Mouse (Mus musculus) hindlimb bud, embryonic 11.5 days (tissue): ENCODE results near the gene Eftud2.

ENCODE experiments used
- DNase-seq: peaks from one replicate; pipeline ENCODE4 v3.0.0-alpha.2; 2012; ENCODE audit warnings: low read depth, low spot score; ENCODE audit errors: extremely low spot score

The Eftud2 gene

DNA sequence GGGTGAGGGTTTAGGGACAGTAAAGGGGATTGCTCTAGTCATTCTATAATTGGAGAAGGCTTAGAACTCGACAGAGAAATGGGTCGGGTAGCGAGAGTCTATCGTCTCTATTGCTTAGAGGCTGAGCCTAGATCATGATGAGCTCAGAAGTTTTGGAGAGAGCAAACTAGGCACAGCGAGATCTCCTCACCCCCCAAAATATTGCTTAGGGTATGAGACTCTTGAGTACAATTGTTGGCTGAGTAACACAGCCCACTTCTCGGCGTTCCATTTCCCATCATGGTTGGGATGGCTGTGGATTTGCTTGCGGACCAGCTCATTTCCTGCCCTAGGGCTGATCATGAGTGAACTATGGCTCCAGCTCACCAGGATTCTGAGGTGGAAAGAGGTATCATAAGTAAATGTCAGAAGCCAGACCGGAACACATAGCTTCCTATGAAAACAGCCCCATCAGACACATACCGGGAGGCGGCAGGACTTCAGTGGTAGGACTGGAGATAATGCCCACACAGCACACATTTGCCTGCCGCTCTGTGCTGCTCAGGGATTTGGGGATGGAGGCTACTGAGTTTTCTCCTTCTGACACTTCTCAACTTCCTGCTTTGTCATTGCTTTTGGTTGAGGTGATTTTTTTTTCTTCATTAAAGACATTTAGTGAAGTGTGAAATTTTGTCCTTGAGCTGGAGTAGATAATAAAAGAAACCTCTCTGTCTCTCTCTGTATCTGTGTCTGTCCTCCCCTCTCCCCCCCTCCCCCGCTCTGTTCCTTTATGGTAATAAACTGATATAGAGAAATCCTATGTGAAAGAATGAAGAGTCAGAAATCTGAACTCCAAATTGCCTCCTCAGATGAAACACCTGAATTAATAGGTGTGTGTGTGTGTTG, 771 bp upstream of the Eftud2 start:
- no peak for DNase-seq

DNA sequence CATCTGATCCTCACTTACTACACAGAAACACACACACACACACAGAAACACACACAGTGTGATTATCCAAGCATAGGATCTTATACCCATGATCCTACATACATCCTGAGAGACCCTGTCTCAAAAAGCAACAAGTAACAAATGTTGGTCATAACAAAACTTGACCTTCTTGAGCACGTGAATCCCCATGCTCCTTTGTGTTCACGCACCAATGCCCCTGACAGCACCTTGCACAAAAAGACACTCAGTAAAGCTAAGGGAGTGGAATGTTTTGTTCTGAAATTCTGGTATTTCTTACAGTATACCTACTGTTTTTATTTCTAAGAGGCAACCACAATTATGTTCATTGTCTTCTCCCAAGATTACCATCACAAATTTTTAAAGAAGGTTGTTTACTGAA, 1.2 kb downstream of the Eftud2 start:
- DNase-seq, result no peak

DNA sequence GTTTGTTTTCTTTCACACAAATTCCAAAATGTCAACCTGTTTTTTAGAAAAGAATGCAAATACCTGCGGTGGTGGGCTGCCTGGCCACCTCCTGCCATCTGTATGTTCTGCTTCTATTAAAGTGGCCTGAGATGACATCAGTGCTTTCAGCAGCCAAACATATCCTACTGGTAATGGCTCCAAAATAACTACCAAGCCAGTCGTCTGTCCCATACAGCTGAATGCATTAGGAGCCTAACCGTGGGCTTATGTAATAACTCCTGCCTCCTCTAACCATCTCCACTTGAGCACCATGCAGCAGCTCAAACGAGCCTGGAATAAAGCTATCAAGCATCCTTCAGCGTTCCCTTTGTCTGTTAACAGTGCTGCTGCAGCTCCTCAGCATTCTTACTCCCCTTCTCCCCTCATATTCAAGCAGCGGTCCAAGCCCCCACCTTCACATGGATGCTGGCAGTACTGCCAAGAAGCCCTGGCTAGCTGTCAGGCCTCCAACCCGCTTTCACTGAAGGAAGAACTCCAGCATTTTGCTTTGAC, 5.9 kb downstream of the Eftud2 start:
- no peak for DNase-seq

DNA sequence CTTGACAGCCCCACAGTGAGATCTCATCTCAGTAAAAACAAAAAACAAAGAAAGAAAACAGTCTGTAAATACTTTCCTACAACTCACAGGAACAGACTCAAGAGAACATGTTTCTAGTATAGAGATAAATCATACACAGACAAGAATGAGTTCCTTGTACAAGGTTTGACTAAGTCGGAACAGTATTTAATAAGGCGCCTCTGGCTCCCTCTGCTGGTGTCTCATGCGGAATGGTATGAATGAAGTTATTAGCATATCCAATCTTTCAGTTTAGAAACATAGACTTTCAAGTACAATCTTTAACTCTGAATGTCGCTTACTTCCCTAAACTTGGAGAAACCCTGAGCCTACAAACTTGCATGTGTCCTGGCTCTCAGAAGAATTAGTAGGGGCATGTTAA, 16.5 kb downstream of the Eftud2 start:
- DNase-seq, result peak; percentile 41

DNA sequence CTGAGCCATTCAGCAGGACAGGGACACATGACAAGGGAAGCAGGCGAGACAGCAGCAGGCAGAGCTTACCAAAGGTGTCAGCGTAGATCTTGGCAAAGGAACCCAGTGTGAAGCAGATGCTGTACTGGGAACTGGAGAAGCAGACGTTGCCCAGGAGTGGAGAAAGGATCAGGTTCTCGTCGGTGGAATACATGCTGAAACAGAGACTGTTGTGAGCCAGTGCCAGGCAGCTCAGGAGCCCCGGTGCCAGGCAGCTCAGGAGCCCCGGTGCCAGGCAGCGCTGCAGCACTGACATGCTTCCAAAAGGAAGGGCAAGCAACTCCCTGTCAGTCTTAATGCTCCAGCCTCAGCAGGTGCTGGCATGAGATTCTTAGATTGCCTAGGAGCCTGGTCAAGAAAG, 20.9 kb downstream of the Eftud2 start:
- no peak for DNase-seq

DNA sequence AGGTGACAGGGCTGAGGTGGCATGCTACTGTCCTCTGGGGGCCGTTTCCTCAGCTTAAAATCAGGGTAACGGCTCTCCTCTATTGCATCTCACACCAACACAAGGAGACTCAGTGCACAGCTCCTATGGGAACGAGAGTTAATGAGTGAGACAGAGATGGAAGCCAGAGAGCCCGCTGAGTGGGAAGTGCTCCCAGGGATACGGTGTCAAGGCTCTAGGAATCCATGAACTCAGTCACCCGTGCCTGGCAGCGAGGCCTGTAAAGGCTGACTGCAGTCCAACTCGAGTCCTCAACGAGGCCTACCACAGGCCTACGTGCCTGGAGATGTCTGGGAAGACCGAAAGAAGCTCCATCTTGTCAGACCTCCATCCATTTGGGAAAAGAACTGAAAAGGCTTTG, 21.8 kb downstream of the Eftud2 start:
- no peak for DNase-seq

DNA sequence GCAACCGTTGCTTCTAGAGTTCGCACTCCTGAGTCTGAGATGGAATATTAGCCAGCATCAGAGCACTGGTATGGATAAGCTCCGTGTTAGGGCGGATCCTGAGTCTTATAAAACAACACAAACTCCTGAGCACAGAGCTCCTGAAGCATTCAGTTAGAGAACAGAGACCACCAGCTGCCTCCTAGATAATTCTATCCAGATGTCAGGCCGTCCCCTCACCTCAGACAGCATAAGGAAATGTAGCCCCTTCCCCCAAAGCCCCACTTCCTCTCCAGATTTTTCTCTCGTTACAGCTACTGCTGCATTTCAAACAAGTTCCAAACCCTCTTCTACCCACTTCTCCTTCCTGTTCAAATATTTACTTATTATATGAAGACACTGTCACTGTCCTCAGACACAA, 24.8 kb downstream of the Eftud2 start:
- DNase-seq, result peak; percentile 28

DNA sequence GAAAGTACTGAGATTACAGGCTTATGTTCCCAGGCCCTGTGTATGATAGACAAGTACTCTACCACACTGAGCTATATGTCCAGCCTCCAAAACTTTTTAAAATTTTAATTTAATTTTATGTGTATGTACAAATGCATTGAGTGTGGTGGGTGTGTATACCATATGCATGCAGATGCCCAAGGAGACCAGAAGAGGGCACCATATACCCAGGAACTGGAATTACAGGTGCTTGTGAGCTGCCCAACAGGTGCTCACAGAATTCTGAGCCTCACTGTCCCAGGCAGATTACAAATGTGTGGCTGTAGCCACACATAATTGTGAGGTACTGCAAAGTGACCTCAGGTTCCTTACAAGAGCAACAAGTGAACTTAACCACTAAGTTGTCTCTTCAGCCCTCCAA, 27.0 kb downstream of the Eftud2 start:
- DNase-seq, result no peak

DNA sequence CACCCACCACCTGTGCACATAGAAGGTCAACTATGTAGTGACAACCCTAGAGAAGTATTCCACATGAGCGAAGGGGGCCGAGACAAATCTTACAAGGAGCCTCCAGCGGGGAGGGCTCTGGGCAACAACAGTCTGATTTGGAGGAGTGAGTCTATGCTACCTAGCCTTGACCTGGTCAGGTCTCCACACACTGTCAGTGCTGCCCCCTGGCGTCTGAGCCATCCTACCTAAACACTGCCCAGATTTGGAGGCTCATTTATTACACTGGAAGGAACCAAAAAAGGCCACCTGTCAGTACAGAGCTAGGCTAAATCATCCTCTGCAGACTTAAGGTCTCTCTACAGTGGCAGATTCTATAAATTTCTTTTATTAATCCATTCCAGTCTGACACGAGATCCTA, 28.9 kb downstream of the Eftud2 start:
- no peak for DNase-seq

DNA sequence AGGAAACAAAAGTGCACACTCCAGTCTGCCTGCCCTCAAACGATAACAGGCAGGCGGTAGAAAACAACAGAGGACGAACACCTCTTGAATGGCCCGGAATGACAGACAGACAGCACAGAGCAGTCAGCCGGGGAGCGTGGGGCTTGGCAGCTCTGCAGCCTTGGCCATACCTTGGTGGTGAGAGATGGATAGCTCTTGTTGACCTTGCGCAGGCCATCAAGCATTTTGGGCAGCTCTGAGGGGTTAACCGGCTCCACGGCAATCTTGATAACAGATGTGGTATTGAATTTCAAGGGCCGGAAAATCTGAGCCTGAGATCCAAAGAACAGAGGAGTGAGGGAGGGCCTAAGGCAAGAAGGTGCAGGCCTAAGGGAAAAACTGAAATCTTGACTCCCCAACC, 34.9 kb downstream of the Eftud2 start:
- no peak for DNase-seq

DNA sequence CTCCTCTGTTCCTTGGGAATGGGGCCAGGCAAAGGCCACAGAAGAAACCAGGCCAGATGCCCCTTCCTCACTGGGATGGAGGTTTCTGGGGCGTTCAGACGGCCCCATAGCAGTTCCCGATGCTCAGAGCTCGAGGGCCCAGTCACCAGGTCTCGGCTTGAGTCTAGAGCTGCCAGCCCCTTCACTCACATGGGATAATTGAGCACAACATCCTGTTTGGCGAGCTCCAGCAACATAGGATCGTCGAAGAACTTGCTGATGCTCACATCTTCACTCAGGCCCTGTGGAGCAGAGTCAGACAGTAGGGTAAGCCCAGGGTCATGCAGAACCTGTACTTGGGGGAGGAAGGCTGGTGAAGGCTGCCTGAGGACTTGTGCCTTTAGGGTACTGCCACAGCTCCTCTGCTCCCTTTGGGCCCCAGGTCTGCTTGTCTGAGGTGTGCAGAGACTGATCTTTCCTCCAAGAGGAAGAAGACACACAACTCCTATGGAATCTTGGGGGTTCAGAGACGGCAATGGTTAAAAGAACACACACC, 42.1 kb downstream of the Eftud2 start:
- no peak for DNase-seq

DNA sequence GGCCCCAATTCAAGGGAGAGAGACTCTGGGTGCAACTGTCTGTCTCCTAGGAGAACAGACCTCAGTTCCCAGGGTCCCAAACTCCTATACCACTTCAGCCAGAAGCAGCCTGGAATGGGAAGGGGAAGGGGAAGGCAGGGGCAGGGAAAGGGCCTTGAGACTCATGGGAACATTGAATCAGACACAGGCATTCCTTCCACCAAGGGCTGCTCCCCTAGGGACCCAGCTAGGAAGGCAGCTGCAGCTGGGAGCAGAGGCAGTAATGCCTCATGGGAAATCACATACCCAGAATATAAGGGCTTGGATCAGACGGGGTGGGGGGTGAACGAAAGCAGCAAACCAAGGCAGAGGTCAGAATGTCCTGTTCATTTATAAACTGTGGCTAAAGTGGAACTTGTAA, 42.7 kb downstream of the Eftud2 start:
- DNase-seq, result no peak

DNA sequence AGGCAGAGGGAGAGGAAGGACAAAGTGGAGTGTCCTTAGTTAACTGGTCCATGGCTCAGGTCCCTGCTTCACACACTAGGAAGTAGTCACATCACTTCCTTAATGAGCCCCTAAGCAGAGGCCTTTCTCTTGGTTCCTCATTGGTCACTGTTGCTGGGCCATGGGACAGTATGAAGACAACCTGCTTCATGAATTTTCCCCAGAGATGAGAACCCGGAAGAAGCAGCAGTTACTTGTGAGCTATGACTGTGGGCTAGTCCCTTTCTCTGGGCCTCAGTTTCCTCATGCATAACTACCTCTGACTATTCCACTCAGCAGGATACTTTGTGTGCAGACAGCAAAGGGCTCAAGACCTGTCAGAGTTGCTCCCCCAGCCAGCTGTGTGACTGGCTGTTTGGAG, 43.4 kb downstream of the Eftud2 start:
- DNase-seq, result no peak

DNA sequence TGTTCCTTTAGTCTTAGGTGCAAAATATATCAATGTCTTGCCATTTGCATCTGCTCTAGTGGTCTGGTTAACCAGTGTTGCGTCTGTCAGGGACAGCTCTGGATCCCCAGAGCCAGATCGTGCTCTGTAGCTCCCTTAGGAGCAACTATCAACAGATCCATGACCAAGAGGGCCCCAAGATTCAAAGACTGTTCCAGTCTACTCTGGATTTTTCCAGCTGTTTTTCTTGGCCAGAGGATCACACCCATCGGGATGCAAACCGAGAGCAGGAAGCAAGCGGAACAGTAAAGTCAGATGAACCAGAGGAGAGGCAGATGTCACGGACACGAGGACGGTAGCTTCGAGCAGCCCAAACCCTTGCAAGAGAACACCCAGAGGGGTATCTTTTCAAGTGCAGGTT, 44.6 kb downstream of the Eftud2 start:
- no peak for DNase-seq

DNA sequence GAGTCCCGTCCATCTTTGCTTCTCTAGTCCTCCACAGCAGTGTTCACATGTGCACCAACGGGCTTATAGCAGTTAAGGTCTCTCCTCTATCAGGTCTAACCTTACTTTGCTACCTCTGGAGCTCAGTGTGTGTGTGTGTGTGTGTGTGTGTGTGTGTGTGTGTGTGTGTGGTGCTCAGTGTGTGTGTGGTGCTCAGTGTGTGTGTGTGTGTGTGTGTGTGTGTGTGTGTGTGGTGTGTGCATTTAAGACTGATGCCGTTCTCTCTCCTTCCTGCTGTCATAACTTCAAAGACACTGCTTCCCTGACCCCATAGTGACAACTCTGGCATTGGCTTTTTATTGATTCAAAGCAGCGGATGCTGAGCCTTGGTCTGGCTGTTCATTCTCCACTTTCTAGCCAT, 45.2 kb downstream of the Eftud2 start, which contains the start of gene Higd1b:
Gene Higd1b, plus strand, starts transcription at position 301 of the 400 bp plus-strand sequence.
- DNase-seq, result no peak

DNA sequence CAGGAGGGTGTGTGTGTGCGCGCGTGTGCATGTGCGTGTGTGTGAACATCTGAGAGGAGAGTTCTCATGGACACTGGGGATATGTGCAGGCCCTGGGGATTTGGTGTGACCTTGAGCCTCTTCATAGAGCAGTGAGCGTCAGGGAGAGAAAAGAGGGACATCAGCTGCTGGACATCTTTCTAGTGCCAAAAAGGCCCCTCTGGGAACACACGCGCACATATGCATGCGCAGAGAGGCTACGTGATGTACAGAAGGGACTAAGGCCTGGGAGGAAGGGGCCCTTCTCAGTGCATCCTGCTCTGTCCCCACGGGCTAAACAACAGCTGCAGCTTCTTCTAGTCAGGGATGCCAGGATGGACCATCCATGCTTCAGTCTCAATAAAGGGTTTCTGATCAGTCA, 46.6 kb downstream of the Eftud2 start:
- no peak for DNase-seq

DNA sequence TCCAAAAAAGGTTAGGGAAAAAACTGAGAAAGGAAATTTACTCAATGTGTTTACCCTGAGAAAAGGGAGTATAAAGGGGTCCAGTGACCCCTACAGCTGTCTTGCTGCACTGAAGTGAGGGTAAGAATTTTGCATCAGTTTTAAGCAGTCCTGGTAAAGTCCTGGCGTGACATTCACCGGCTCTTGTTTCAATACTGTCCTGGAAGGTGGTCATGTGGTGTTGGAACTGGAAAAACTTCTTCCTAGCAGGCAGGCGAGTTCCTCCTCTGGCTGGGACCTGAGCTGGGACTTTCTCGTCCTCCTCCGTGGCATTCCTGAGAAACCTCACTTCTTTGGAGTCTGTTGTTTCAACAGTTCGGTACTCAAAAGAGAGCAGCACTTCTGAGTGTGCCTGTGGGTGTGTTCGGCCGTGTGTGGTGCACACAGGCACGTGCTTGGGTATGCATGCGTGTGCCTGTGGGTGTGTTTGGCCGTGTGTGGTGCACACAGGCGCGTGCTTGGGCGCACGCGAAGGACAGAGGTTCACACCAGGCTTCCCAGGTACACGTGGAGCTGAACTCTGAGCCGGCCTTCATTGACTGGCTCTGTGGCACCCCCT, 48.0 kb downstream of the Eftud2 start:
- no peak for DNase-seq

DNA sequence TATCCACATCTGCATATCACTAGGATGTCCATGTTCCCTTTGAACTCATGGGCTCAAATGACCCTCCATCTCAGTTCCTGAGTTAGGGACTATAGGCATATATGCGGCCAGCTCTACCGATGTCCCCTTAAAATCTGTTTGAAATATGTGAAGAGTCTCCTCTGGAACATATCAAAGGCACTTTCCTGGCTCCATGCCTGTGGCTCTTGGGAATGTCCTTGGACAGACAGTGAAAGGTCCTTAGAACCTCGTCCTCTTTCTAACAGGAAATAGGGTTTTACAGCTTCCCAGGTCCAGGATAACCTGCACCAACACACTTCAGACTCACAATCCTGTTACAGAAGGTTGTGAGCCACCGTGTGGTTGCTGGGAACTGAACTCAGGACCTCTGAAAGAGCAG, 50.5 kb downstream of the Eftud2 start:
- DNase-seq, result no peak

DNA sequence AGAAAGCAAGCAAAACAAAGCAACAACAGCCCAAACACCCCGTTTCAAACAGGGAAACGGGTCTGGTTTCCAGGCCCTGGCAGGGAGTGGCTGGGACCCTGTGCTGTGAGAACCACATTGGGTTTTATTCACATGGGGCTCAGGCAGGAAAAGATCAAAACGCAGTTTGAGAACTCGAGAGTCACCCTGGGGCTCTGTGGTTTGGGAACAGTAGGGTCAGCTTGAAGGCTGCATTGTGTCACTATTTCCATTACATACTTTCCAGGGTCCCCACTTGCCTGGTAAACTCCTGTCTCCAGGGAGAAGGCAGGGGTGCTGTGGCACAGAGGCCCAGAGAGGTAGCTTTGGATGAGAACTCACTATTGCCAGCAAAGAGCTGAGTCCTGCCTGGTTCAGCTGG, 53.7 kb downstream of the Eftud2 start:
- DNase-seq, result no peak

DNA sequence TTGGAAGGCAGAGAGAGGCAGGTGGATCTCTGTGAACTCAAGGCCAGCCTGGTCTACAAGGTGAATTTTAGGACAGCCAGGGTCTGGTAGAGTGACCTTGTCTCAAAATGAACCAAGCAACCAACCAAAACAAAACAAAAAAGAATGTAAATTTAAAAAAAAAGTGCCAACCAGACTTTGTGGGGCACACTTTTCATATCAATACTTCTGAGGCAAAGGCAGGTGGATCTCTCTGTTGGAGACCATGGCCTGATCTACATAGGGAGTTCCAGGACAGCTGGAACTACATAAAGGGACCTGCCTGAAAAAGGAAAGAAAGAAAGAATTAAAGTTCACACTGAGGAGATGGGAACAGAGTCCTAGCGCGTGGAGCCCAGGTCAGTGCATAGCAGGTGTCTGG, 54.3 kb downstream of the Eftud2 start:
- DNase-seq, result no peak

DNA sequence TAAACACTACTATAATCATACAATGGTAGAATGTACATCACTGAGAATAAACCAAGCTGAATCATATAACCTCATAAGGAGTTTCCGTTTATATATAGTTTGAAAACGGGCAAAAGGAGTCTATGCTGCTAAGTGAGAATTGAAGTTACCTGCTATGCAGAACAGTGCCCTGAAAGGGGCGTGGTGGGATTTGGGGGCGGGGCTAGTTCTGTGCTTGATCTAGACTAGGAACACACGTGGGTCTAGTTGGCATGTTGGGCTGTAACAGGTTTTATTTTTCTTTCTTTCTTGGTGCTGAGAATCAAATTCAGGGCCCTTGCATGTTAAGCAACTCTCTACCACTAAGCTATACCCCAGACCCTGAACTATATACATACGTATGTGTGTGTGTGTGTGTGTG, 59.6 kb downstream of the Eftud2 start:
- DNase-seq, result no peak

DNA sequence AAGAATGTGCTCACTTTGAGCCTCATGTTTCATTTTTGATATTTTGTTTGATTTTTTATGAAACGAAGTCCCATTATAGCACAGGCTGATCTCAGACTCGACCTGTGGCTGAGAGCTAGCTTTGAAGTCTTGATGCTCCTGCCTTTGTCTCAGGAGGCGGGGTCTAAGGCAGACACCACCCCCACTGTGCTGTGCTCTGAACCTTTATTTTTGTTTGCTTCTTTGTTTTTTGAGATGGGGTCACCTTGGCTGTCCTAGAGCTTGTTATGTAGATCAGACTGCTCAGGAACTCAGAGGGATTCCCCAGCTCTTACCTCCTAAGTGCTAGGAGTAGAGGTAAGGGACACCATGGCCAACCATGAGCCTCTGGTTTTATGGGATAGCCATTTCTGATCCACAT, 60.4 kb downstream of the Eftud2 start:
- DNase-seq, result no peak
